7 mouse cellular contexts compared by ENCODE assay signal in the genomic region with DNA sequence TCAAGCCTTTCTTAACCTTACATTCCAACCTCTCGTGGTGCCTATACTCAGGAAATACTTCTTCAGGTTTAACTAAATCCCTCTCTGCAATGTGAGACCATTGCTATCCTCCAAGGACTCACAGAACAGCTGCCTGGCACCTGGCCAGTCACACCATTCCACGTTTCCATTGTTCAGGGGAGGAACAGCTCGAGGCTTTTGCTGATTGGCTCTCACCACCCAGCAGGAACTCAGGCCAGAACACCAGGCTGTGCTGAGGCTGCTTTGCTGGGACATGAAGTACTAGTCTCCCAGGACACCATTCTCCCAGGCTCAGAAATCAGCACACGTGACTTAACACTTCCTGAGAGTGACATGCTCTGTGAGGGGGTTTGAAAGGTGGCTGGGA.
DNase-seq lines count a peak whose midpoint lies in the region; ATAC-seq and TF ChIP-seq lines count a peak whose summit lies in the region.

No protein-coding gene starts in this region.

- H3K9ac ChIP-seq in hindbrain, embryonic 11.5 days (ENCODE audit: low read depth, low read length) = no peak overlapping the region
- no peak overlapping the region for H3K9ac ChIP-seq in midbrain, embryonic 16.5 days (ENCODE audit: low read depth, low read length)

- H3K4me3 ChIP-seq in hindbrain, embryonic 11.5 days (ENCODE audit: low read depth, low read length) = no peak overlapping the region
- H3K4me3 ChIP-seq in left cerebral cortex, adult 2 months = no peak overlapping the region
- H3K4me3 ChIP-seq in midbrain, embryonic 16.5 days (ENCODE audit: low read depth, low read length) = no peak overlapping the region

- no peak for TF ChIP-seq CTCF in left cerebral cortex, adult 2 months (IDR thresholded peaks at IDR 0.05)

- no peak overlapping the region for H3K27ac ChIP-seq in hindbrain, embryonic 11.5 days (ENCODE audit: low read depth, low read length)
- no peak overlapping the region for H3K27ac ChIP-seq in left cerebral cortex, adult 2 months
- no peak overlapping the region for H3K27ac ChIP-seq in midbrain, embryonic 16.5 days (ENCODE audit: low read length)

- WGBS in hindbrain, embryonic 11.5 days = 18% methylated on average over 4 of the region's 4 CpGs
- WGBS in midbrain, embryonic 16.5 days = 14% methylated on average over 4 of the region's 4 CpGs

- H3K4me1 ChIP-seq in hindbrain, embryonic 11.5 days (replicated peaks; ENCODE audit: control insufficient read depth, insufficient read depth, low read length) = no peaks in the 10 kb centered on the region
- peaks cover 5% of the 10 kb centered on the region; the same call in 1 of the 2 replicates for H3K4me1 ChIP-seq in midbrain, embryonic 16.5 days (ENCODE audit: control insufficient read depth, insufficient read depth, low read length)

- peak; percentile 64; the same call in 1 of the 2 replicates for ATAC-seq in hindbrain, embryonic 11.5 days (ENCODE audit: low FRiP score)
- peak; percentile 45; the same call in 1 of the 2 replicates for ATAC-seq in midbrain, embryonic 16.5 days

- no peaks in the 10 kb centered on the region for H3K36me3 ChIP-seq in hindbrain, embryonic 11.5 days (ENCODE audit: control insufficient read depth, insufficient read depth, low read length)
- H3K36me3 ChIP-seq in midbrain, embryonic 16.5 days (ENCODE audit: control insufficient read depth, insufficient read depth, low read length) = no peaks in the 10 kb centered on the region

- intact Hi-C loops in left cerebral cortex, adult 2 months (cut with DNase I) = no loop called here

- H3K4me2 ChIP-seq in hindbrain, embryonic 11.5 days (replicated peaks; ENCODE audit: low read depth, low read length) = no peak overlapping the region
- no peak overlapping the region for H3K4me2 ChIP-seq in midbrain, embryonic 16.5 days (ENCODE audit: low read length)

- no peaks in the 10 kb centered on the region for H3K27me3 ChIP-seq in hindbrain, embryonic 11.5 days (ENCODE audit: control insufficient read depth, insufficient read depth, low read length)
- no peaks in the 10 kb centered on the region for H3K27me3 ChIP-seq in midbrain, embryonic 16.5 days (ENCODE audit: control insufficient read depth, insufficient read depth, low read depth, low read length)

- peak; percentile 48 to 50 for DNase-seq in adrenal gland, adult (ENCODE audit: inconsistent age in 2 of 2, low spot score in 1 of 2)
- DNase-seq in cerebellum, postnatal 10 days = peak; percentile 15 to 47
- peak; percentile 68 for DNase-seq in gastrocnemius, adult 18-20 months (ENCODE audit: low spot score)
- DNase-seq in hindbrain, embryonic 11.5 days (ENCODE audit: low spot score) = peak; percentile 56
- peak; percentile 13 to 26 for DNase-seq in left cerebral cortex, adult 2 months (ENCODE audit: extremely low spot score in 1 of 2, low spot score in 2 of 2)
- no peak for DNase-seq in spleen, postnatal 4 days (ENCODE audit: low spot score in 2 of 2)

- no peaks in the 10 kb centered on the region for H3K9me3 ChIP-seq in hindbrain, embryonic 11.5 days (ENCODE audit: control insufficient read depth, low read length)
- H3K9me3 ChIP-seq in midbrain, embryonic 16.5 days (replicated peaks; ENCODE audit: control insufficient read depth, low read length, poor library complexity, severe bottlenecking) = no peaks in the 10 kb centered on the region

Comparison
In these comparisons a context has a peak if more than half of its experiments do, and no peak if none do; other contexts are left out.
1. DNase-seq: peak in adrenal gland, adult (2 of 2), cerebellum, postnatal 10 days (2 of 2), gastrocnemius, adult 18-20 months (single experiment), hindbrain, embryonic 11.5 days (single experiment) and left cerebral cortex, adult 2 months (2 of 2); none in spleen, postnatal 4 days (0 of 2).